Mouse (Mus musculus) intestine, embryonic 14.5 days (tissue): ENCODE measurements around the gene Wfdc17. TPM values are rescaled to one million over a fixed set of nuclear protein-coding genes. Genes with fewer than 3 reads are reported as not detected.

Experiments used
- ATAC-seq: fragments of 200-750 bp; cut with Nextera tagmentation; replicated peaks from 2 replicates; pipeline ENCODE4 v1.8.0; 2017; ENCODE audit warnings: low read depth, moderate number of reproducible peaks, moderate TSS enrichment, moderate library complexity; ENCODE audit not compliant: low FRiP score, low TSS enrichment
- DNase-seq: peaks from one replicate; pipeline ENCODE4 v3.0.0-alpha.2; 2018; ENCODE audit warnings: low spot score
- H3K27ac ChIP-seq: fragments of 300-500 bp; sonication (generic); 2 replicates; pipeline ENCODE4 v1.5.1; 2014; ENCODE audit warnings: low read depth, mild to moderate bottlenecking, control low read depth
- H3K27me3 ChIP-seq: fragments of 300-500 bp; sonication (generic); replicated peaks from 2 replicates; pipeline ENCODE4 v1.6.1; 2014; ENCODE audit warnings: low read length, control low read depth; ENCODE audit not compliant: control insufficient read depth, insufficient read depth
- H3K36me3 ChIP-seq: fragments of 300-500 bp; sonication (generic); 2 replicates; pipeline ENCODE4 v1.6.1; 2014; ENCODE audit warnings: low read length, control low read depth; ENCODE audit not compliant: control insufficient read depth, insufficient read depth
- H3K4me1 ChIP-seq: fragments of 300-500 bp; sonication (generic); replicated peaks from 2 replicates; pipeline ENCODE4 v1.6.1; 2014; ENCODE audit warnings: low read length, control low read depth, mixed read lengths; ENCODE audit not compliant: control insufficient read depth, insufficient read depth
- H3K4me2 ChIP-seq: fragments of 300-500 bp; sonication (generic); 2 replicates; pipeline ENCODE4 v1.6.1; 2014; ENCODE audit warnings: low read length
- H3K4me3 ChIP-seq: fragments of 300-500 bp; sonication (generic); 2 replicates; pipeline ENCODE4 v1.5.1; 2014; ENCODE audit warnings: low read depth, low read length, control low read depth, mixed read lengths
- H3K9ac ChIP-seq: fragments of 300-500 bp; sonication (generic); 2 replicates; pipeline ENCODE4 v1.6.1; 2014; ENCODE audit warnings: mild to moderate bottlenecking, low read length
- H3K9me3 ChIP-seq: fragments of 300-500 bp; sonication (generic); 2 replicates; pipeline ENCODE4 v1.6.1; 2016; ENCODE audit warnings: low read length, control low read depth; ENCODE audit not compliant: control insufficient read depth
- WGBS: fragments of 180-500 bp; shearing (Covaris S2); extraction: QIAGEN DNeasy Blood & Tissue Kit; methylation state at CpG from one replicate; pipeline ENCODE4 v1.1.7; 2014; 5-methylcytosine and 5-hydroxymethylcytosine counted together
- polyA plus RNA-seq: library from polyadenylated mRNA; unstranded; fragments of >200 nt; fragmentation: Nextera tagmentation; extraction: Ambion mirVana; gene quantifications from 2 replicates; pipeline ENCODE4 v1.2.1, GENCODE M21; 2014

Gene Wfdc17
- polyA plus RNA-seq, 1 experiment from 2014 or later: 2.6 TPM

DNA sequence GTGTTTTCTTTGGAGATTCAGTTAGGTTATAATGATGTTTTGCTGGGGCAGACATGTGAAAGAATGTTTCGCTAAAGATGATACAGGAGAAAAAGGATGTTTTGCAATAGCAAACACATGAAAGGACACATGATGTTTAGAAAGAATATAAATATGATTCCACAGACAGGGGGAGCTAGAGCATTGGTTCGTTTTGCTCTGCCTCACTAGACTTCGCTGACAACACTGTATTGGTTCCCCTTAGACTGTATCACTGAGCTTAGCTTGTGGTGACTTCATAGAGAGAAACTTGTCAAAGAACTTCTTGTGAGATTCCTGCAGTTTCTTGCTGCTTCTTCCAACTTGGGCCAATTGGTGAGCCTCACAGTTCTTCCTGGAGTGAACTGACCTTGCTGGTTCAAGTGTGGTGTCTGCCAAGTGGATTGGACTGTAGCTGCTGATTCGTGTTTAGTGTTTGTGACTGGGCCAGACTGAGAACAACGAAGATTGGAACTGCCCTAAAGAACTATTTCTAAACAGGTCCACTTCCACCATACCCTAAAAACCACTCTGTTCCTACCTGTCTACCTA is 29.4 kb downstream of the Wfdc17 start:
- 76% methylated on average over 5 of the region's 5 CpGs for whole genome bisulfite sequencing
- H3K9ac ChIP-seq: no peak overlapping the region
- H3K27ac ChIP-seq: no peak overlapping the region
- H3K27me3 ChIP-seq: no peaks in the 10 kb centered on the region
- H3K4me3 ChIP-seq: no peak overlapping the region
- ATAC-seq (no peak), DNase-seq (peak; percentile 38)
- no peaks in the 10 kb centered on the region for H3K9me3 ChIP-seq
- H3K4me2 ChIP-seq: no peak overlapping the region
- H3K36me3 ChIP-seq: no peaks in the 10 kb centered on the region
- H3K4me1 ChIP-seq: no peaks in the 10 kb centered on the region

DNA sequence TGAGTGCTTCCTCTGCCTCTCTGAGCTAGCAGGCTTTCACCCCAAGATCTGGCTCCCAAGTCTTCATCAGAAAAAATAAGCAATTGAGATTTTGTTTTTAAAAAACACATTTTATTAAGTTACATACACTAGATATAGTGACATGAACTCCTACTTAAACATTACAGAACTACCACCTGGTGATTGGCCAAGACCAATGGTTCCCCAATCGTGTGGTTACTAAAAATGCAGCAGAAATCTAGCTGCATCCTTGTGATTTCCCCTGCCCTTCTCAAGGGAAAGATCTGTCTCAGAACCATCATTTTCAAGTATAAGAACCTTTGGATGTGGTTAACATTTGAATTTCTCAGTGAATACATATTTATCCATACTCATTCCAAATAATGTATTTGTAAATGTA is 30.4 kb downstream of the Wfdc17 start:
- Histone ChIP-seq H3K9ac (no peak overlapping the region), H3K4me2 (no peak overlapping the region), H3K27me3 (no peaks in the 10 kb centered on the region), H3K4me3 (no peak overlapping the region), H3K27ac (no peak overlapping the region), H3K36me3 (no peaks in the 10 kb centered on the region), H3K4me1 (no peaks in the 10 kb centered on the region), H3K9me3 (no peaks in the 10 kb centered on the region)
- DNase-seq (no peak), ATAC-seq (no peak)
- 70% methylated on average over 1 of the region's 1 CpGs for WGBS

GRCm38 (mm10) chr11:83735881-83736280 is 32.1 kb downstream of the Wfdc17 start:
- no peaks in the 10 kb centered on the region for H3K36me3 ChIP-seq
- H3K4me2 ChIP-seq: no peak overlapping the region
- no peak overlapping the region for H3K9ac ChIP-seq
- no peak overlapping the region for H3K27ac ChIP-seq
- no peaks in the 10 kb centered on the region for H3K27me3 ChIP-seq
- no peak overlapping the region for H3K4me3 ChIP-seq
- no peak for ATAC-seq
- 74% methylated on average over 2 of the region's 2 CpGs for WGBS
- DNase-seq: peak; percentile 12
- no peaks in the 10 kb centered on the region for H3K4me1 ChIP-seq
- no peaks in the 10 kb centered on the region for H3K9me3 ChIP-seq

DNA sequence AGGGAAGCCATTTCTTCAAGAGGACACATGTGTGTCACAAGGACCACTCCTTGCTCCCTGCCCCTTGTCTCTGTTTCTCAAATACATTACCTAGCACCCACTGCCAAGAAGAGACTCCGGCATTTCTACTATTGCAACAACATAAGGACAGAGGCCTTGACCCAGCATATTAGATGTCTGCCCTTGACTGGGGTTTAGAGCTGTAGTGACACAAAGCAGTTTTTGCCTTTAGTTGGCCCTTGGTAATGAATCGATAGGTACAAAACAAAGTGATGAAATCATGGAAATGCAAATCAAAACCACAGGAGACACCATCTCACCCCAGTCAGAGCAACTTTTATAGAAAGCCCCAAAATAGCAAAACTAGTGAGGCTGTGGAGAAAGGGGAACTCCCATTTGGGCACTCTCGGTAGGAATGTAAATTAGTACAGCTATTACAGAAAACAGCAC is 33.3 kb downstream of the Wfdc17 start:
- H3K4me3 ChIP-seq: no peak overlapping the region
- no peaks in the 10 kb centered on the region for H3K9me3 ChIP-seq
- H3K9ac ChIP-seq: no peak overlapping the region
- no peaks in the 10 kb centered on the region for H3K4me1 ChIP-seq
- ATAC-seq: no peak
- no peaks in the 10 kb centered on the region for H3K36me3 ChIP-seq
- no peak overlapping the region for H3K4me2 ChIP-seq
- 82% methylated on average over 3 of the region's 3 CpGs for WGBS
- DNase-seq: no peak
- no peaks in the 10 kb centered on the region for H3K27me3 ChIP-seq
- H3K27ac ChIP-seq: no peak overlapping the region

- Histone ChIP-seq H3K4me2 (no peak overlapping the region), H3K27ac (no peak overlapping the region), H3K27me3 (no peaks in the 10 kb centered on the region), H3K9ac (no peak overlapping the region), H3K9me3 (no peaks in the 10 kb centered on the region), H3K4me3 (no peak overlapping the region), H3K36me3 (no peaks in the 10 kb centered on the region), H3K4me1 (no peaks in the 10 kb centered on the region)
- peak; percentile 86 for DNase-seq
- WGBS: 19% methylated on average over 5 of the region's 5 CpGs
- no peak for ATAC-seq
These were observed 35.5 kb downstream of the Wfdc17 start for GRCm38 (mm10) chr11:83739241-83739640.

GRCm38 (mm10) chr11:83740443-83740991 is 36.7 kb downstream of the Wfdc17 start:
- no peak for ATAC-seq

GRCm38 (mm10) chr11:83741841-83742240 is 38.0 kb downstream of the Wfdc17 start:
- no peak for ATAC-seq
- Histone ChIP-seq H3K4me2 (no peak overlapping the region), H3K4me3 (no peak overlapping the region), H3K9ac (no peak overlapping the region), H3K36me3 (no peaks in the 10 kb centered on the region), H3K9me3 (no peaks in the 10 kb centered on the region), H3K27ac (no peak overlapping the region), H3K4me1 (no peaks in the 10 kb centered on the region), H3K27me3 (no peaks in the 10 kb centered on the region)
- WGBS: 61% methylated on average over 5 of the region's 5 CpGs
- DNase-seq: no peak

More at GRCm38 (mm10) chr11:83740443-83740991, 36.7 kb downstream of the Wfdc17 start:
- Histone ChIP-seq H3K36me3 (no peaks in the 10 kb centered on the region), H3K27me3 (no peaks in the 10 kb centered on the region), H3K27ac (no peak overlapping the region), H3K9ac (no peak overlapping the region), H3K4me2 (no peak overlapping the region), H3K4me1 (no peaks in the 10 kb centered on the region), H3K4me3 (no peak overlapping the region), H3K9me3 (no peaks in the 10 kb centered on the region)
- DNase-seq: no peak
- 78% methylated on average over 4 of the region's 4 CpGs for WGBS

GRCm38 (mm10) chr11:83742731-83743355 is 39.1 kb downstream of the Wfdc17 start:
- H3K4me2 ChIP-seq: no peak overlapping the region
- ATAC-seq (no peak), DNase-seq (no peak)
- no peak overlapping the region for H3K9ac ChIP-seq
- WGBS: 68% methylated on average over 9 of the region's 9 CpGs
- H3K4me1 ChIP-seq: no peaks in the 10 kb centered on the region
- H3K27ac ChIP-seq: no peak overlapping the region
- no peaks in the 10 kb centered on the region for H3K36me3 ChIP-seq
- H3K9me3 ChIP-seq: no peaks in the 10 kb centered on the region
- H3K4me3 ChIP-seq: no peak overlapping the region
- peaks cover 3% of the 10 kb centered on the region; the same call in 1 of the 2 replicates for H3K27me3 ChIP-seq

GRCm38 (mm10) chr11:83743525-83743924 is 39.7 kb downstream of the Wfdc17 start:
- ATAC-seq (no peak), DNase-seq (no peak)
- no peaks in the 10 kb centered on the region for H3K9me3 ChIP-seq
- no peak overlapping the region for H3K4me3 ChIP-seq
- WGBS: 85% methylated on average over 3 of the region's 3 CpGs
- H3K27ac ChIP-seq: no peak overlapping the region
- no peak overlapping the region for H3K9ac ChIP-seq
- peaks cover 3% of the 10 kb centered on the region; the same call in 1 of the 2 replicates for H3K27me3 ChIP-seq
- H3K4me1 ChIP-seq: no peaks in the 10 kb centered on the region
- no peaks in the 10 kb centered on the region for H3K36me3 ChIP-seq
- no peak overlapping the region for H3K4me2 ChIP-seq
